Mouse (Mus musculus) erythroblast, adult 5-6 weeks (primary cell): ENCODE results near the gene Gm42957. TPM values are rescaled to one million over a fixed set of nuclear protein-coding genes. Genes with fewer than 3 reads are reported as not detected.
"Not testable (repeated sequence)": the region's sequence is repeated elsewhere in the genome, so short reads cannot be mapped to it uniquely, and the experiment has no call there.

Source experiments
- ATAC-seq: replicated peaks from 2 replicates; pipeline ENCODE4 v1.8.0; 2016; ENCODE audit warnings: moderate number of reproducible peaks, mild to moderate bottlenecking, moderate TSS enrichment, inconsistent platforms; ENCODE audit not compliant: poor library complexity, low FRiP score, severe bottlenecking
- total RNA-seq, 2 experiments: library from RNA; stranded (forward) in 1 of 2; stranded (reverse) in 1 of 2; fragments of 150-400 nt in 1 of 2; fragments of 200-764, 138-1000 nt in 1 of 2; gene quantifications; 2 replicates each; pipeline versions ENCODE4 v1.2.3 to v1.2.4; 2015 to 2017; ENCODE audit warnings: low replicate concordance in 2 of 2

The Gm42957 gene
- total RNA-seq, 2 experiments from 2014 or later: not detected

DNA sequence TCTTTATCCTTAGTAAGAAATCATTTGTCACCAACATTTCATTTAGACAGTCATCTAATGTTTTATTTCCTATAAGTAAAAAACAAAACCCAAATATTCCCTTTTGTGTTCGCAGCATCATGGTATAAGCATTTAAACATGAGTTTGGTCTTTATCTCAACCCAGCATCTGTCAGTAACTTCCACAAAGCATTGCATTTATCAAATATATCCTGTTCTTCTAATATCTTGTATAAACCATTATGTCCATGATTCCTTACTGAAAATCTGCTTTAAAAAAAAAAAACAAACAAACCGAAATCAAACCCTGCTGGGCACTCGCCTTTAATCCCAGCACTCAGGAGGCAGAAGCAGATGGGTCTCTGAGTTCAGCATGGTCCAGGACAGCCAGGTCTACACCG lies 28.7 kb upstream of the Gm42957 start:
- ATAC-seq: no peak

DNA sequence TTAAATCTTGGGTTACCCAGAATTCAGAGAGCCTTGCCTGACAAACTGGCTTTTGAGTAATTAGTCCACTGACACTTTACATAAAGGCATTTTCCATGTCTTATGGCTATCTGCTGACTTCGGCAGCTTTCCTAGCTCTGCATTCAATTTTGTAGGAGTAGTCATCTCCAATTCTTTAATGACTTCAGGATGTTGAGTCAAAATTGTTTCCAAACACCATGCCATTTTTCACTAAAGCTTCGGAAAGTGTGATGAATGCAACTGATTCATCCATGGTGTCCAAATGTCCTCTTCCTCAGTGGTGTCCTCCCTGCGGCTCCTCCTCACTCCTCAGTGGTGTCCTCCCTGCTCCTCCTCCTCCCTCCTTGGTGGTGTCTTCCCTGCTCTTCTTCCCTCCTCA lies 17.3 kb upstream of the Gm42957 start:
- no peak for ATAC-seq

DNA sequence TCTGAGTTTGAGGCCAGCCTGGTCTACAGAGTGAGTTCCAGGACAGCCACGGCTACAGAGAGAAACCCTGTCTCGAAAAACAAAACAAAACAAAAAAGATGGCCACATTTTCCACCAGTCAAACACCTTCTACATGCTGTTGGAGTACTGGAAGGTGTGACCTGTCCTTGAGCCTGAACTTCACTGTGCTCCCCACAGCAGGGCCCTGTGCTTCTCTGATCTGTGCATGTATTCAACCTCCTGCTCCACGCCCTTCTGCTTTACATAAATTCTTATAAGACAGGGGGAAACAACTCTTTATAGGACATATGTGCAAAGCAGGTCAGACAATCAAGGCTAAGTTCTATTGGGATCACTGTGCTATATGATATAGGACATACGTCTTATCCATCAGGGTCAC lies 12.1 kb upstream of the Gm42957 start:
- ATAC-seq: no peak

GRCm38 (mm10) chr3:96629729-96630600 lies 5.3 kb upstream of the Gm42957 start, which contains the start of gene Rbm8a:
Rbm8a (plus strand) TSS chr3:96629933.
- ATAC-seq: peak; percentile 97

DNA sequence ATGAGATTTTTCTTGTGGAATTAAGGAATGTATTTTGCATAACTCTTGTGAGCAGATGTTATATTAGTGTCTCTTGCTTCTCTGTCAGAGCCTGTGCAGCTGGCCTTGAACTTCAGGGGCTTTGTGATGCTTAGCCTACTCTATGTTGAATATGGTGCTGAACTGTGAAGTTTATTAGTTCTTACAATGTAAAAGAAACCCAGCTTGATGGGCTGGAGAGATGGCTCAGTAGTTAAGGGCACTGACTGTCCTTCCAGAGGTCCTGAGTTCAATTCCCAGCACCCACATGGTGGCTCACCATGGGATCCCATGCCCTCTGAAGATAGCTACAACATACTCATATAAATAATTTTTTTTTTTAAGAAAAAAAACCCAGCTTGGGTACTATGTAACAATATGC lies 3.2 kb upstream of the Gm42957 start:
- no peak for ATAC-seq

DNA sequence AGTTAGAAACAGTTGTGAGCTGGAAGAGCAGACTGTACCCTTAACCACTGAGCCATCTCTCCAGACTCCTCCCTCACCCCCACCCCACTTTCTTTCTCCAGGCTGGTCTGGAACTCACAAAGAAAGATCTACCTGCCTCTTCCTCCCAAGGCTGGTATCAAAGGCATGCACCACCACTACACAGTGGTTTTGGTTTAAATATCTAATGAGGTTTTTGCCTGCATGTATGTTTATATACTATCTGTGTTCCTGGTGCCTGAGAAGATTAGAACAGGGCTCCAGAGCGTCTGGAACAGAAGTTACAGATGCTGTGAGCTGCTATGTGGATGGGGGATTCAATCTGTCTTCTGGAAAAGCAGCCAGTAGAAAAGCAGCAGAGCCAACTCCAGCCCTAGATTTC lies 1.3 kb upstream of the Gm42957 start:
- ATAC-seq: no peak

DNA sequence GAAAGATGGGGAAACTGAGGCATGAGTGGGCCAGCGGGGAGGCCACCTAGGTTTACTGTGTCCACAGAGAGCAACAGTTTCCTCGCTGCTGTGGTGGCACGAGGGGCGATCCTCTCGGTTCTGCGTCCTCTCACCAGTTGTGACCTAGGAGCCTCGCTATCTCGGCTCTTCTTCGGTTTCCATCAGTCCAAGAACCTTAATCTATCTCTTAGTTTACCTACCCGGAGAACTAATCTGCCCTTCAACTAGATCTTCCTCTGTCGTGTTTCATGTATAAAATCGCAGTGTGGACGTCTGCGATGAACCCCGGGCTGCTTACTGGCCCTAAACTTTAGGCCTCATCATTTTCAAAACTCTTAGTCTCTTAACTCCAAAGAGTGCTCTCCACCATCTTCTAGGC lies 632 bp downstream of the Gm42957 start:
- ATAC-seq: no peak

- no peak for ATAC-seq
Observed at GRCm38 (mm10) chr3:96636448-96636847, 1.2 kb downstream of the Gm42957 start.

DNA sequence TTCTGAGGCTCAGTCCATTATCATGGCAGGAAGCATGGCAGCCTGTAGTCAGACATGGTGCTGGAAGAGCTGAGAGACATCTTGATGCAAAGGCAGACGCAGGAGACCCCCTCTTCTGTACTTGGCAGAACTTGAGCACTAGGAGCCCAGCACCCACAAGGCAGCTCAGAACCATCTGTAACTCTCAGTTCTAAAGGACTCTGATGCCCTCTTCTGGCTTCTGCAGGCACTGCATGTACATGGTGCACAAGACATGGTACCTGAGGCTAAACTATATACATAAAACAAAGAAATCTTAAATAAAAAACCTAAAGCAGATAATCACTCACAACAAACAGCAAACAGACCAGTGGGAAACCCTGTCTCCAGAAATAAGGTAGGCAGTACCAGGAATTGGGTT lies 3.9 kb downstream of the Gm42957 start:
- peak; percentile 69 for ATAC-seq

DNA sequence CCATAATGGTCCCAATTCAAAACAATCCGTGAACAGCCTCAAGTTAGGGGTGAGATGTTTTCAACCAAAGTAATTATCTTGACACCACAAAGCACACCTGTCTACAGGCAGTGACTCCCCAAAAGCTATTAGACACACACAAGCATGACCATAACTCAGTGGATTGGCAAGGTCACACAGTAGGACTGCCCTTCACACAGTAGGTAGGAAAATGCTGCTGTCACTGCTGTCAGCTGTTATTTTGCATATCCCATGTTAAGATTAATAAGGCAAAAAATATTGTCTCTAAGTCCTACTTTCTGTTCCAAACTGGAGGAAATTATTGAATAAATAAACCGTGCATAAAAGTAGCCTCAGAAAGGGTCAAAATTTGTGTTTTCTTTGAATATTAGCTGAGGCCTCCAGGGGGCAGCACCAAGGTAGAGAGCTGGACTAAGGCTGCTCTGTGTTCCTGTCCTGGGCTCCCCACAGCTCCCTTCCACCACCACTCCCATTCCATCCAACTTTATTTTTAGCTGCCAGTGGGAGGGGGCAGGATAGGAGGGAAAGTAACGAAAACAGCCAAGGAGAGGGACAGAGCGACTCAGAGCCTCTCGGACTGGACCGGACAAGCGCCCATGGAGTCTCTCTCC lies 9.9 kb downstream of the Gm42957 start, which contains the start of gene Itga10:
Gene Itga10 (plus strand): TSS at position 567 of the 632 bp plus-strand sequence.
- peak; percentile 48; the same call in 1 of the 2 replicates for ATAC-seq

DNA sequence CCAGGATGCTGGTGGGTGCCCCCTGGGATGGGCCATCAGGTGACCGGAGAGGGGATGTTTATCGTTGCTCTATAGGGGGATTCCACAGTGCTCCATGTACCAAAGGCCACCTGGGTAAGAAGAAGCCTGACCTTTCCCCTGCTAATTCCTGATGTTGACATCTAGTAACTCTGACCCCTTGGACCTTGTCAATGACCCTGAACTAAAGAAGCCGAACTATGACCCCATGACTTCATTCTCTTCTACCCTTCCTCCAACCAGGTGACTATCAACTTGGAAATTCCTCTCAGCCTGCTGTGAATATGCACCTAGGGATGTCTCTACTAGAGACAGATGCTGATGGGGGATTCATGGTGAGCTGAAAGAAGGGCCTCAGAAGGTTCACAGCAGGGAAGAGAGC lies 12.1 kb downstream of the Gm42957 start:
- ATAC-seq: no peak

DNA sequence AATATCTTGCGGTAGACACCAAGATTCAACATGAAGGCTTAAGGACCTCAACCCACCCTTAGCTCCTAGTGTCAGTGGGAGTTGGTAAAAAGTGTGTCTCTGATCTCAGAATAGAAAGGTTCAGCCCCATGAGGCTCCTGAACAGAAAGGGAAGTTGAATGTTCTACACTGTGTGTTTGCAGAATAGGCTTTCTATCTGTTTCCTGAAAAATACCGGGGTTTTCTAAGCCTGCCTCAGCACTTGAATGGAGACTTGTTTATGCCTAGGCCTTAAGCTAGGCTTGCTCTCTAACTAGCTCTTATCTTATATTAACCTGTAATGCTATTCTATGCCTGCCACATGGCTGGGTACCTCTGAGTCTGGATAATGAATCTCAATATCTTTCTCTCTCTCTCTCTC lies 25.6 kb downstream of the Gm42957 start:
- no peak for ATAC-seq

DNA sequence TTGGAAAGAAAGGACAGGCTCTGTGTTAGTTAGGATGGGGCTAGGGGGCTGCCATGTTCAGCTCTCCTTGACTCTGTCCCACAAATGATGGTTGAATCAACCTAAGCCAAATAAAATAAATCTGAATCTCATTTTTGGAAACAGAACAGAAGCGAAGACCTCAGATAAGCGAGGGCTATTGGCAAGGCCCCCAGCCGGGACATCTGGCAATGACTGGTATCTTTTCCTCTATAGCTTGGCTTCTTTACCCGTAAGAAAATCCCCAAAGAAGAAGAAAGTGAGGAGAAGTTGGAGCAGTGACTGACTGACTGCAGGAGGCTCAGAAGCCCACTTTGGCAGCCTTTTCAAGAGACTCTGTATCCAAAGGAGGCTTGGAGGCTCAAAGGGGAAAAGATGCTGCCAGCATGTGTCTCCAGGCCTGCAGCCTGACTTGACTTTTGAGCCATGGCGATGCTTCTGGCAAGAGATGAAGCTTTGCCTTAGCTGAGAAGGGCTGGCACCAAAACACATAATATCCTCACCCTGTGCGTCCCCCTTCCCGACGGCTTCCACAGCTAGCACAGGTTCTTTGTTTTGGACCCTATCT lies 27.6 kb downstream of the Gm42957 start:
- no peak for ATAC-seq

DNA sequence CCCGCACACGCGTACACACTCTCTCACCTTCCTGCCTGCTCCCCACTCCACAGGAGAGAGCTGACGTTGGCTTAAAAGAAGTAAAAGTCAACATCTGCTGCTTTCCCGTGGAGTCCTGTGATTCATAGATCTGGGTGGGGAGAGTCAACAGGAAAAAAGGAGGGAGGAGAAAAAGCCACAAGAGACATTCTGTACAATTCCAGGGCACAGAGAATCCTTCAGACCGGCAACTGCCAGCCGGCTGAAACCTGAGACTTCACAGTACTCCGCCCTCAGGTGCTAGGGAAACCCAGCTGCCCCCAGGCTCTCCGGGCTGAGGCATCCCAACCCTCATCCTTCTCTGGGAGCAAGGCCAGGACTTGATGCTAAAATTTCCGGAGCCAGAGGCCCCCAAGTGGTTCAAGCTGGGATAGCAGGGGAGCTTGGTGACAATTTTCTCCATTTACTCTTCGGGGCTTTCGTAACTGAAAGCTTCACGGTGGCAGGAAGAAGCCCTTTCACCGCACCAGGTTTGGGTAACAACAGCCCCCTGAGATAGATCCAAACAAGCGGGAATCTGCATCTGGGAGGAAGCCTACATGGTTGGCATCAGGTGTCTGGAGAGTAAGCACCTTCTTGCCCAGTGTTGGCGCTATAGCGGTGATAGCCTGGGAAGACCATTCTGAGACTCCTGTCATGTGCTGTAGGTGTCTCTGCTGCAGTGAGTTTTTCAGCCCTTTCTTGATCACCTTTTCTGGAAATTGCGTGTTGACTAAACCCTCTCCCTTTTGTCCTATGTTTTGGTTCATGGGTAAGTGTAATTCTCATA lies 28.4 kb downstream of the Gm42957 start:
- peak; percentile 71 for ATAC-seq

GRCm38 (mm10) chr3:96665732-96666363 lies 30.6 kb downstream of the Gm42957 start:
- ATAC-seq: not testable (repeated sequence)

- ATAC-seq: no peak
Observed at GRCm38 (mm10) chr3:96666916-96667315, 31.6 kb downstream of the Gm42957 start.

DNA sequence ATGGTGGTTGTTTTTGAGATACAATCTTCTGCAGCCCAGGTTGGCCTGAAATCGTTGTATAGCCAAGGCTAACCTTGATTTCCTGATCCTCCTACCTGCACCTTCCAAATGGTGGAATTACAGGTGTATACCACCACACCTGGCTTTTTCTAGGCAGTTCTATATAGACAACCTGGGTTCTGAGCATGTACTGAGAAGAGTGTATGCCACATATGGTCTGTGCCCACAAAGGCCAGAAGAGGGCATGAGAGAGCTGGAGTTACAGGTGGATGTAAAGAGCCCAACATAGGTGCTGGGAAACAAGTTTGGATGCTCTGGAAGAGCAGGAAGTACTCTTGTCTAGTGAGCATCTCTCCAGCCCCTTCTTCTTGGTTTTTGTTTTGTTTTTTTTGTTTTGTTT lies 32.0 kb downstream of the Gm42957 start:
- no peak for ATAC-seq

DNA sequence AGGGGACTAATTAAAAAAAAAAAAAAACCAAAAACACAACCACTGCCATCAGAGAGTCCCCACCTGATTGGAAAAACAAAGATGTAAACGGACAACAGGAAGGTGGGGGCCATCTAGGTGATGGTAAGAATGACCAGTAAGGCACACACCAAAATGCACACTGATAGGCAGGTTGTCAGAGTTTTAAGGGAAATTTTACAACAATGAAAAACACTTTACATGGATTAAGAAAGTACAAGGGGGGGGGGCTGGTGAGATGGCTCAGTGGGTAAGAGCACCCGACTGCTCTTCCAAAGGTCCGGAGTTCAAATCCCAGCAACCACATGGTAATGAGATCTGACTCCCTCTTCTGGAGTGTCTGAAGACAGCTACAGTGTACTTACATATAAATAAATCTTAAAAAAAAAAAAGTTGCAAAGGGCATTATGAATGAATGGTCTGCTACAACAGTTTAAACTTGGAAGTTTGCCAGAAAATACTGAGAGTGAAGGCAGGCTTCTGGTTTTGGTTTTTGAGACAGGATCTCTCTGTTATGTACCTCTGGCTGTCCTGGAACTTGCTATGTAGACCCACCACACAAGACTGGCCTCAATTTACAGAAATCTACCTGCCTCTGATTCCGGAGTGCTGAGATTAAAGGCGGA lies 33.3 kb downstream of the Gm42957 start:
- no peak for ATAC-seq
